Mouse (Mus musculus) lung, embryonic 14.5 days (tissue): ENCODE data around the gene Gfod2. TPM values are rescaled to one million over a fixed set of nuclear protein-coding genes. Genes with fewer than 3 reads are reported as not detected.
A peak's percentile ranks its signal among the peaks of the same experiment; 100 is the strongest.

Source experiments
- ATAC-seq: fragments of 200-750 bp; cut with Nextera tagmentation; 2 replicates; pipeline ENCODE4 v1.8.0; 2017; ENCODE audit warnings: mild to moderate bottlenecking, moderate TSS enrichment, moderate library complexity; ENCODE audit not compliant: insufficient read depth
- DNase-seq: peaks from one replicate; pipeline ENCODE4 v3.0.0-alpha.2; 2015
- H3K27ac ChIP-seq: fragments of 300-500 bp; sonication (generic); 2 replicates; pipeline ENCODE4 v1.5.1; 2014; ENCODE audit warnings: low read depth, mild to moderate bottlenecking, moderate library complexity
- H3K27me3 ChIP-seq: fragments of 300-500 bp; sonication (generic); 2 replicates; pipeline ENCODE4 v1.6.1; 2014; ENCODE audit warnings: low read length, control low read depth; ENCODE audit not compliant: insufficient read depth
- H3K36me3 ChIP-seq: fragments of 300-500 bp; sonication (generic); 2 replicates; pipeline ENCODE4 v1.6.1; 2014; ENCODE audit warnings: control low read depth; ENCODE audit not compliant: insufficient read depth
- H3K4me1 ChIP-seq: fragments of 300-500 bp; sonication (generic); 2 replicates; pipeline ENCODE4 v1.6.1; 2014; ENCODE audit warnings: antibody characterized with exemption, control low read depth; ENCODE audit not compliant: insufficient read depth
- H3K4me2 ChIP-seq: fragments of 300-500 bp; sonication (generic); 2 replicates; pipeline ENCODE4 v1.6.1; 2014; ENCODE audit warnings: mild to moderate bottlenecking
- H3K4me3 ChIP-seq: fragments of 300-500 bp; sonication (generic); 2 replicates; pipeline ENCODE4 v1.5.1; 2014; ENCODE audit warnings: low read depth, low read length
- H3K9ac ChIP-seq: fragments of 300-500 bp; sonication (generic); 2 replicates; pipeline ENCODE4 v1.6.1; 2014
- H3K9me3 ChIP-seq: fragments of 300-500 bp; sonication (generic); 2 replicates; pipeline ENCODE4 v1.6.1; 2016; ENCODE audit warnings: low read depth, low read length, control low read depth
- CTCF ChIP-seq: IDR thresholded peaks from 2 replicates; pipeline ENCODE4 v1.5.1; 2016; ENCODE audit warnings: antibody characterized with exemption, low read depth
- WGBS: fragments of 180-500 bp; shearing (Covaris S2); extraction: QIAGEN DNeasy Blood & Tissue Kit; methylation state at CpG from one replicate; pipeline ENCODE4 v1.1.7; 2014; 5-methylcytosine and 5-hydroxymethylcytosine counted together
- polyA plus RNA-seq: library from polyadenylated mRNA; unstranded; fragments of >200 nt; fragmentation: Nextera tagmentation; extraction: Ambion mirVana; gene quantifications from 2 replicates; pipeline ENCODE4 v1.2.1, GENCODE M21; 2014

The Gfod2 gene
- polyA plus RNA-seq, 1 experiment from 2014 or later, result 22.6 TPM

GRCm38 (mm10) chr8:105685325-105685724, 73.1 kb downstream of the Gfod2 start:
- no peak for TF ChIP-seq CTCF
- H3K36me3 ChIP-seq, result peaks cover 41% of the 10 kb centered on the region
- 0 out of 2 replicates have a peak overlapping the region, but pooled peaks have one; percentile 5 for H3K9ac ChIP-seq

GRCm38 (mm10) chr8:105677891-105678290, 80.6 kb downstream of the Gfod2 start:
- TF ChIP-seq CTCF, result peak; percentile 24; the same call in 1 of the 2 replicates
- ATAC-seq (no peak), DNase-seq (no peak)
- H3K36me3 ChIP-seq, result peaks cover 90% of the 10 kb centered on the region
- no peaks in the 10 kb centered on the region for H3K4me1 ChIP-seq
- H3K4me3 ChIP-seq, result no peak overlapping the region
- H3K9ac ChIP-seq, result no peak overlapping the region
- no peak overlapping the region for H3K4me2 ChIP-seq
- H3K27ac ChIP-seq, result no peak overlapping the region
- WGBS, result 76% methylated on average over 1 of the region's 1 CpGs
- H3K9me3 ChIP-seq, result no peaks in the 10 kb centered on the region
- no peaks in the 10 kb centered on the region for H3K27me3 ChIP-seq

More at GRCm38 (mm10) chr8:105685325-105685724, 73.1 kb downstream of the Gfod2 start:
- no peaks in the 10 kb centered on the region for H3K9me3 ChIP-seq
- H3K4me1 ChIP-seq, result no peaks in the 10 kb centered on the region
- peak overlapping the region; percentile 46 for H3K4me2 ChIP-seq
- no peak overlapping the region for H3K4me3 ChIP-seq
- 79% methylated on average over 7 of the region's 7 CpGs for WGBS
- H3K27ac ChIP-seq, result no peak overlapping the region
- DNase-seq (no peak), ATAC-seq (no peak)
- no peaks in the 10 kb centered on the region for H3K27me3 ChIP-seq

Other genes with a start within 250 kb of the Gfod2 start
- 4.8 and 5.9 TPM in 2 replicates for gene Hsd11b2, start 239.9 kb downstream of the Gfod2 start, polyA plus RNA-seq
- 74.6 and 81.0 TPM in 2 replicates for gene Atp6v0d1, start 192.6 kb downstream of the Gfod2 start, polyA plus RNA-seq
- 32.1 and 33.7 TPM in 2 replicates for gene Ripor1, start 153.4 kb downstream of the Gfod2 start, polyA plus RNA-seq
- 127 and 129 TPM in 2 replicates for gene Ctcf, start 122.1 kb downstream of the Gfod2 start, polyA plus RNA-seq
- gene Agrp, start 121.3 kb downstream of the Gfod2 start, polyA plus RNA-seq, result 0.69 and 0.89 TPM in 2 replicates
- gene Carmil2, start 72.4 kb downstream of the Gfod2 start, polyA plus RNA-seq, result 0.70 and 1.1 TPM in 2 replicates
- gene Acd, start 57.6 kb downstream of the Gfod2 start, polyA plus RNA-seq, result 62.2 and 68.6 TPM in 2 replicates
- 13.4 and 13.6 TPM in 2 replicates for gene Pard6a, start 57.5 kb downstream of the Gfod2 start, polyA plus RNA-seq
- gene 4933405L10Rik, start 51.0 kb downstream of the Gfod2 start, polyA plus RNA-seq, result 0.15 TPM in 1 of 2 replicates, not detected in the other
- gene Enkd1, start 50.5 kb downstream of the Gfod2 start, polyA plus RNA-seq, result 28.7 and 29.7 TPM in 2 replicates
- 12.2 and 13.8 TPM in 2 replicates for gene Ranbp10, start 68.7 kb upstream of the Gfod2 start, polyA plus RNA-seq
- gene Tsnaxip1, start 69.1 kb upstream of the Gfod2 start, polyA plus RNA-seq, result 0.09 and 0.11 TPM in 2 replicates
- 41.4 and 46.2 TPM in 2 replicates for gene Cenpt, start 94.6 kb upstream of the Gfod2 start, polyA plus RNA-seq
- gene Thap11, start 96.5 kb upstream of the Gfod2 start, polyA plus RNA-seq, result 62.7 and 70.7 TPM in 2 replicates
- 317 and 347 TPM in 2 replicates for gene Nutf2, start 101.9 kb upstream of the Gfod2 start, polyA plus RNA-seq
- gene Edc4, start 122.2 kb upstream of the Gfod2 start, polyA plus RNA-seq, result 48.2 and 55.4 TPM in 2 replicates
- 0.97 TPM in 1 of 2 replicates, not detected in the other for gene Nrn1l, start 134.9 kb upstream of the Gfod2 start, polyA plus RNA-seq
- 32.0 and 33.7 TPM in 2 replicates for gene Pskh1, start 141.8 kb upstream of the Gfod2 start, polyA plus RNA-seq
- gene Ctrl, start 175.2 kb upstream of the Gfod2 start, polyA plus RNA-seq, result 0.41 and 0.68 TPM in 2 replicates
- 33.6 and 34.0 TPM in 2 replicates for gene Psmb10, start 179.8 kb upstream of the Gfod2 start, polyA plus RNA-seq
- gene Lcat, start 184.7 kb upstream of the Gfod2 start, polyA plus RNA-seq, result 1.2 and 2.1 TPM in 2 replicates
- 32.9 and 35.8 TPM in 2 replicates for gene Slc12a4, start 207.4 kb upstream of the Gfod2 start, polyA plus RNA-seq
- not detected in 2 replicates for gene Dpep3, start 220.8 kb upstream of the Gfod2 start, polyA plus RNA-seq
- 20.0 and 20.3 TPM in 2 replicates for gene Dus2, start 232.7 kb upstream of the Gfod2 start, polyA plus RNA-seq
- not detected in 2 replicates for gene Dpep2nb, start 247.3 kb upstream of the Gfod2 start, polyA plus RNA-seq